Mouse (Mus musculus): Measurements from ENCODE around the gene Fdxacb1. TPM values are rescaled to one million over a fixed set of nuclear protein-coding genes. Genes with fewer than 3 reads are reported as not detected.

Fdxacb1 gene
- total RNA-seq (2014; rRNA removed) (9.6 and 19.1 TPM in 2 replicates), polyA plus RNA-seq (2015; fragmentation: Nextera tagmentation; extraction: Ambion mirVana) (9.3 and 10.4 TPM in 2 replicates)

GRCm38 (mm10) chr9:50768107-50769002 is at the start of gene Fdxacb1:
TSS of gene Fdxacb1 (plus strand) at chr9:50768236.
- WGBS: 7% methylated on average over 59 of the region's 59 CpGs
- Histone ChIP-seq H3K36me3 (ENCODE audit: insufficient read depth) (peaks cover 12% of the 10 kb centered on the region), H3K4me3 (ENCODE audit: low read depth, low read length) (peak within 1 kb of the TSS; percentile 57)

GRCm38 (mm10) chr9:50718878-50719277 is 49.2 kb upstream of the Fdxacb1 start:
- DNase-seq (no peak), ATAC-seq (no peak)
- Histone ChIP-seq H3K27me3 (ENCODE audit: insufficient read depth, low read length) (no peaks in the 10 kb centered on the region), H3K4me3 (ENCODE audit: low read depth, low read length) (no peak overlapping the region), H3K9me3 (ENCODE audit: low read length) (no peaks in the 10 kb centered on the region), H3K27ac (ENCODE audit: low read depth, low read length) (no peak overlapping the region), H3K9ac (no peak overlapping the region), H3K4me1 (ENCODE audit: insufficient read depth) (0 out of 2 replicates have a peak, but pooled peaks cover 10% of the 10 kb centered on the region), H3K4me2 (ENCODE audit: low read depth) (no peak overlapping the region), H3K36me3 (ENCODE audit: insufficient read depth) (no peaks in the 10 kb centered on the region)
- 77% methylated on average over 4 of the region's 4 CpGs for WGBS
- no peak for TF ChIP-seq CTCF (IDR thresholded peaks at IDR 0.05; ENCODE audit: low read depth)

More at GRCm38 (mm10) chr9:50768107-50769002, at the start of gene Fdxacb1:
- H3K27ac ChIP-seq (ENCODE audit: low read depth, low read length): peak within 1 kb of the TSS; percentile 90
- H3K27me3 ChIP-seq (ENCODE audit: insufficient read depth, low read length): no peaks in the 10 kb centered on the region
- H3K9me3 ChIP-seq (ENCODE audit: low read length): no peaks in the 10 kb centered on the region
- peak; percentile 97 for ATAC-seq
- H3K4me2 ChIP-seq (ENCODE audit: low read depth): peak within 1 kb of the TSS; percentile 85
- H3K9ac ChIP-seq: peak within 1 kb of the TSS; percentile 67
- 0 out of 2 replicates have a peak, but pooled peaks cover 9% of the 10 kb centered on the region for H3K4me1 ChIP-seq (ENCODE audit: insufficient read depth)
- peak; percentile 80 for TF ChIP-seq CTCF (IDR thresholded peaks at IDR 0.05; ENCODE audit: low read depth)
- DNase-seq: peak; percentile 99

- WGBS: 59% methylated on average over 12 of the region's 12 CpGs
- DNase-seq (no peak), ATAC-seq (no peak)
- no peak overlapping the region for H3K9ac ChIP-seq
- no peak overlapping the region for H3K4me2 ChIP-seq (ENCODE audit: low read depth)
- H3K4me1 ChIP-seq (ENCODE audit: insufficient read depth): peaks cover 18% of the 10 kb centered on the region; the same call in 1 of the 2 replicates
- TF ChIP-seq CTCF (IDR thresholded peaks at IDR 0.05; ENCODE audit: low read depth): no peak
- H3K9me3 ChIP-seq (ENCODE audit: low read length): no peaks in the 10 kb centered on the region
- no peaks in the 10 kb centered on the region for H3K27me3 ChIP-seq (ENCODE audit: insufficient read depth, low read length)
- no peak overlapping the region for H3K4me3 ChIP-seq (ENCODE audit: low read depth, low read length)
- no peaks in the 10 kb centered on the region for H3K36me3 ChIP-seq (ENCODE audit: insufficient read depth)
- H3K27ac ChIP-seq (ENCODE audit: low read depth, low read length): no peak overlapping the region
Measured at GRCm38 (mm10) chr9:50721061-50721460, 47.0 kb upstream of the Fdxacb1 start.

GRCm38 (mm10) chr9:50722451-50722911 is 45.6 kb upstream of the Fdxacb1 start:
- H3K27ac ChIP-seq (ENCODE audit: low read depth, low read length): peak overlapping the region; percentile 29; the same call in 1 of the 2 replicates
- no peak overlapping the region for H3K4me3 ChIP-seq (ENCODE audit: low read depth, low read length)
- H3K4me1 ChIP-seq (ENCODE audit: insufficient read depth): peaks cover 27% of the 10 kb centered on the region; the same call in 1 of the 2 replicates
- peak; percentile 43 for ATAC-seq
- H3K4me2 ChIP-seq (ENCODE audit: low read depth): peak overlapping the region; percentile 30; the same call in 1 of the 2 replicates
- no peak overlapping the region for H3K9ac ChIP-seq
- WGBS: 16% methylated on average over 8 of the region's 8 CpGs
- no peaks in the 10 kb centered on the region for H3K36me3 ChIP-seq (ENCODE audit: insufficient read depth)
- no peaks in the 10 kb centered on the region for H3K9me3 ChIP-seq (ENCODE audit: low read length)
- peak; percentile 50 for DNase-seq
- no peaks in the 10 kb centered on the region for H3K27me3 ChIP-seq (ENCODE audit: insufficient read depth, low read length)
- TF ChIP-seq CTCF (IDR thresholded peaks at IDR 0.05; ENCODE audit: low read depth): no peak

- H3K9me3 ChIP-seq (ENCODE audit: low read length): no peaks in the 10 kb centered on the region
- 0 out of 2 replicates have a peak overlapping the region, but pooled peaks have one; percentile 19 for H3K9ac ChIP-seq
- H3K4me3 ChIP-seq (ENCODE audit: low read depth, low read length): no peak overlapping the region
- WGBS: 15% methylated on average over 7 of the region's 7 CpGs
- peaks cover 29% of the 10 kb centered on the region for H3K4me1 ChIP-seq (ENCODE audit: insufficient read depth)
- TF ChIP-seq CTCF (IDR thresholded peaks at IDR 0.05; ENCODE audit: low read depth): no peak
- H3K36me3 ChIP-seq (ENCODE audit: insufficient read depth): no peaks in the 10 kb centered on the region
- peak overlapping the region; percentile 47; the same call in 1 of the 2 replicates for H3K27ac ChIP-seq (ENCODE audit: low read depth, low read length)
- H3K4me2 ChIP-seq (ENCODE audit: low read depth): peak overlapping the region; percentile 30
- ATAC-seq: no peak
- DNase-seq: peak; percentile 84
- no peaks in the 10 kb centered on the region for H3K27me3 ChIP-seq (ENCODE audit: insufficient read depth, low read length)
Measured at GRCm38 (mm10) chr9:50723406-50723805, 44.6 kb upstream of the Fdxacb1 start.

GRCm38 (mm10) chr9:50724147-50724546 is 43.9 kb upstream of the Fdxacb1 start:
- no peak for DNase-seq
- Histone ChIP-seq H3K36me3 (ENCODE audit: insufficient read depth) (no peaks in the 10 kb centered on the region), H3K4me2 (ENCODE audit: low read depth) (0 out of 2 replicates have a peak overlapping the region, but pooled peaks have one; percentile 1), H3K9ac (no peak overlapping the region), H3K27me3 (ENCODE audit: insufficient read depth, low read length) (no peaks in the 10 kb centered on the region), H3K27ac (ENCODE audit: low read depth, low read length) (no peak overlapping the region), H3K9me3 (ENCODE audit: low read length) (no peaks in the 10 kb centered on the region), H3K4me3 (ENCODE audit: low read depth, low read length) (no peak overlapping the region), H3K4me1 (ENCODE audit: insufficient read depth) (peaks cover 29% of the 10 kb centered on the region)
- WGBS: 65% methylated on average over 2 of the region's 2 CpGs
- TF ChIP-seq CTCF (IDR thresholded peaks at IDR 0.05; ENCODE audit: low read depth): no peak
- ATAC-seq: no peak
